Mouse (Mus musculus): ENCODE measurements around the gene Dgkg. TPM values are rescaled to one million over a fixed set of nuclear protein-coding genes. Genes with fewer than 3 reads are reported as not detected.

Dgkg gene
- total and polyA plus RNA-seq, 3 experiments, result 0.33 TPM; not detected in 2

DNA sequence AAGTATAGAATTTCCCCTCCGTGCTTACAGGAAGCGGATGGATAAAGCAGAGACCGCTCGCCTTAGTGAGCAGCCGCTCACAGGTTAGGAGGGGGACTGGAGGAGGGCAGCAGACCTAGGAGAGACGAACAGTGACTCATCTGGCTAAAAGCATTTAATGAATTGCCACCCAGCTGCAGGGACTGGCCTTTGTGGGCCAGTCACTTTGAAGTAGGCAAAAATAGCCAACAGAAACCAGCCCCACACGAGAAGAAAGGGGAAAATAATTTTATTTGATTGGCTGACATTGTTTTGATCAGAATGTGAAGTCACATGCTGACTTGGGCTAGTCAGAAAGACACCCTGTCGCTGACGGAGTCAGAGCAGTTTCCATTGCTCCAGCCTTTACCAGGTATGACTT lies 15.4 kb downstream of the Dgkg start:
- Histone ChIP-seq H3K27me3 (ENCODE audit: insufficient read depth, low read length) (no peaks in the 10 kb centered on the region), H3K9me3 (replicated peaks) (no peaks in the 10 kb centered on the region), H3K4me1 (ENCODE audit: insufficient read depth, low read depth, low read length) (no peaks in the 10 kb centered on the region), H3K4me3 (ENCODE audit: low read depth, low read length) (no peak overlapping the region), H3K36me3 (replicated peaks) (no peaks in the 10 kb centered on the region)
- no peak for ATAC-seq (ENCODE audit: extremely low read depth, insufficient number of reproducible peaks, low FRiP score, poor library complexity, severe bottlenecking)
- TF ChIP-seq POLR2AphosphoS5 (IDR thresholded peaks at IDR 0.05; ENCODE audit: insufficient replicate concordance, low read depth, low read length) (no peak), CTCF (IDR thresholded peaks at IDR 0.05; ENCODE audit: low read depth, low read length) (no peak), TAL1 (conservative IDR thresholded peaks at IDR 0.05; ENCODE audit: low read depth, low read length) (no peak), GATA2 (IDR thresholded peaks at IDR 0.05; ENCODE audit: borderline replicate concordance, low read depth, low read length) (no peak), GATA1 (IDR thresholded peaks at IDR 0.05; ENCODE audit: borderline replicate concordance, low read length) (no peak)
- DNase-seq (ENCODE audit: low spot score), result no peak

DNA sequence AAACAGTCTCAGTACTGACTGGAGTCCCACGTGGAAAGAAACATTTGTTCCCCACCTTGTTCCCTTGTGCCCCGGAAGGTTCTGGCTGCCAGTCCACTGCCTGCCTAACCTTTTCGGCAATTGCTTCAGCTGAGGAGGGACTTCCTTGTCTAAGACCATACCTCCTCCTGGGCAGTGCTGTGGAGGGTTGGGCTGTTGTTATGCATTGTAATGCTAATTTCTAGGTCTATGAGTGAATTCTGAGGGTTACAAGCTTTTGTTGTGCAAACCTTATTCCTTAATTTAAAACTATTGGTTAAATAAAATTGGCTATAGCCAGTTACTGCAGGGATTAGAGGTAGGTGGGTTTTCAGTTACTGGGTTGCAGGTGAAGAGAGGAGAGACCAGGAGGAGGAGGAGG lies 19.7 kb downstream of the Dgkg start:
- DNase-seq (ENCODE audit: low spot score), result no peak
- Histone ChIP-seq H3K4me3 (ENCODE audit: low read depth, low read length) (no peak overlapping the region), H3K27me3 (ENCODE audit: insufficient read depth, low read length) (no peaks in the 10 kb centered on the region; the same call in 1 of the 2 replicates), H3K4me1 (ENCODE audit: insufficient read depth, low read depth, low read length) (no peaks in the 10 kb centered on the region), H3K9me3 (replicated peaks) (no peaks in the 10 kb centered on the region), H3K36me3 (replicated peaks) (no peaks in the 10 kb centered on the region)
- no peak for TF ChIP-seq POLR2AphosphoS5 (IDR thresholded peaks at IDR 0.05; ENCODE audit: insufficient replicate concordance, low read depth, low read length)
- no peak for TF ChIP-seq GATA2 (IDR thresholded peaks at IDR 0.05; ENCODE audit: borderline replicate concordance, low read depth, low read length)
- TF ChIP-seq CTCF (IDR thresholded peaks at IDR 0.05; ENCODE audit: low read depth, low read length), result no peak
- no peak for TF ChIP-seq GATA1 (IDR thresholded peaks at IDR 0.05; ENCODE audit: borderline replicate concordance, low read length)
- no peak for TF ChIP-seq TAL1 (conservative IDR thresholded peaks at IDR 0.05; ENCODE audit: low read depth, low read length)
- no peak for ATAC-seq (ENCODE audit: extremely low read depth, insufficient number of reproducible peaks, low FRiP score, poor library complexity, severe bottlenecking)

DNA sequence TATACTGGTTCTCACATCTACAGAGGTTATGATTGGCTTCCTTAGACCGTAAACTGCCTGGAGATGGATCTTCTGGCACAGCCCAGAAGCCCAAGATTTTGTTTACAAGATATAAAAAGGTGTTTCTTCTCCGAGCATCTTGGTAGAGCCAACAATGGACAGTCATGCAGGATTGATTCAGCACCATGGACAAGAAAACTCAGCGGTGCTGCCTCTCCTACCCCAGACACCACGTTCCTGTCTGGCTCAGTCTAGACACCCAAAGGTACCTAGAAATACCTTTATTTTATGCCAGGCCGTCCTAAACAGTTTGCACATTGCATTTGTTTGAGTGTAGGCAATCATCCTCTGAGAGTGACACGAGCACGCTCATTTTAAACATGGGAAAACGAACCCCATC lies 21.3 kb downstream of the Dgkg start:
- ATAC-seq (ENCODE audit: extremely low read depth, insufficient number of reproducible peaks, low FRiP score, poor library complexity, severe bottlenecking) (no peak), DNase-seq (ENCODE audit: low spot score) (no peak)
- TF ChIP-seq TAL1 (conservative IDR thresholded peaks at IDR 0.05; ENCODE audit: low read depth, low read length), result no peak
- TF ChIP-seq CTCF (IDR thresholded peaks at IDR 0.05; ENCODE audit: low read depth, low read length), result no peak
- TF ChIP-seq POLR2AphosphoS5 (IDR thresholded peaks at IDR 0.05; ENCODE audit: insufficient replicate concordance, low read depth, low read length), result no peak
- no peak for TF ChIP-seq GATA2 (IDR thresholded peaks at IDR 0.05; ENCODE audit: borderline replicate concordance, low read depth, low read length)
- TF ChIP-seq GATA1 (IDR thresholded peaks at IDR 0.05; ENCODE audit: borderline replicate concordance, low read length), result no peak
- Histone ChIP-seq H3K4me1 (ENCODE audit: insufficient read depth, low read depth, low read length) (no peaks in the 10 kb centered on the region), H3K9me3 (replicated peaks) (no peaks in the 10 kb centered on the region), H3K36me3 (replicated peaks) (no peaks in the 10 kb centered on the region), H3K27me3 (ENCODE audit: insufficient read depth, low read length) (no peaks in the 10 kb centered on the region; the same call in 1 of the 2 replicates), H3K4me3 (ENCODE audit: low read depth, low read length) (no peak overlapping the region)

DNA sequence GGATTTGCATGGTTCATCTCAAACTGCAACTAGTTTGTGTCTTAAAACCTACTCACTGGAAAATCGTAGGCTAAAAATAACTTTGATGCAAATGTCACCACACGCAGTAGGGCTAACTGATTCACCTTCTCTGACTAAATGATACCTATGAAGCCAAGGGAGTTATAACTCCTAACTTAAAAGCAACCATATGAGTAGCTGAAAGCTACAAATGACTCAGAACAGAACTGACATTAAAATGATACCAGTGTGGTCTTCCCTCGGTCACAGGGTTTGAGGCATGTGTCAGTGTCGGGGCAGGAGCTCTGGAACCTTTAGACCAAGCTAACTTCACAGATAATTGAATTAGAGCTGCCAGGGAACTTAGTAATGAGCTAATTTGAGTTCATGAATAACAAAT lies 24.0 kb downstream of the Dgkg start:
- TF ChIP-seq TAL1 (conservative IDR thresholded peaks at IDR 0.05; ENCODE audit: low read depth, low read length) (no peak), CTCF (IDR thresholded peaks at IDR 0.05; ENCODE audit: low read depth, low read length) (no peak), GATA2 (IDR thresholded peaks at IDR 0.05; ENCODE audit: borderline replicate concordance, low read depth, low read length) (no peak), GATA1 (IDR thresholded peaks at IDR 0.05; ENCODE audit: borderline replicate concordance, low read length) (no peak), POLR2AphosphoS5 (IDR thresholded peaks at IDR 0.05; ENCODE audit: insufficient replicate concordance, low read depth, low read length) (no peak)
- ATAC-seq (ENCODE audit: extremely low read depth, insufficient number of reproducible peaks, low FRiP score, poor library complexity, severe bottlenecking), result no peak
- no peak for DNase-seq (ENCODE audit: low spot score)

DNA sequence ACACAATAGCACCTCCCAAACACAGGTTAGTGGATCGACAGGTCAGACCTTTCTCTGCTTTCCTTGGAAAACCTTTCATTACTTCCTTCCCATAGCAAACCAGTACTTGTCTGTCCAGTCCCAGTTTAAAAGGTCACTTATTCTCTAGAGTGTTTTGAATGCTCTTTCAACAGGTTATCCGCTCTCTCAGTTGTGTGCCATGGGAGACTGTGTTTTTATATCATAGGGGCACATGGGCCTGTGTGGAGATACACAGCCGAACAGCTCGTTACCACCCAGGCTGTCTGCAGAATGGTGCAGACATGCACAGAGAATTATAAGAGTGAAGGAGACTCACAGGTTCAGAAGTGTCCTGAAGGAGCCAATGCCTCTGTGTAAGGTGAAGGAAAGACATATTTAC lies 26.7 kb downstream of the Dgkg start:
- no peak for DNase-seq (ENCODE audit: low spot score)
- H3K4me3 ChIP-seq (ENCODE audit: low read depth, low read length), result no peak overlapping the region
- TF ChIP-seq CTCF (IDR thresholded peaks at IDR 0.05; ENCODE audit: low read depth, low read length) (no peak), GATA1 (IDR thresholded peaks at IDR 0.05; ENCODE audit: borderline replicate concordance, low read length) (no peak), TAL1 (conservative IDR thresholded peaks at IDR 0.05; ENCODE audit: low read depth, low read length) (no peak), GATA2 (IDR thresholded peaks at IDR 0.05; ENCODE audit: borderline replicate concordance, low read depth, low read length) (no peak), POLR2AphosphoS5 (IDR thresholded peaks at IDR 0.05; ENCODE audit: insufficient replicate concordance, low read depth, low read length) (no peak)
- no peak for ATAC-seq (ENCODE audit: extremely low read depth, insufficient number of reproducible peaks, low FRiP score, poor library complexity, severe bottlenecking)
- no peaks in the 10 kb centered on the region; the same call in 1 of the 2 replicates for H3K27me3 ChIP-seq (ENCODE audit: insufficient read depth, low read length)
- H3K9me3 ChIP-seq (replicated peaks), result no peaks in the 10 kb centered on the region
- H3K4me1 ChIP-seq (ENCODE audit: insufficient read depth, low read depth, low read length), result no peaks in the 10 kb centered on the region
- H3K36me3 ChIP-seq (replicated peaks), result no peaks in the 10 kb centered on the region

More for the DNA sequence above, 24.0 kb downstream of the Dgkg start:
- H3K27me3 ChIP-seq (ENCODE audit: insufficient read depth, low read length), result no peaks in the 10 kb centered on the region; the same call in 1 of the 2 replicates
- no peak overlapping the region for H3K4me3 ChIP-seq (ENCODE audit: low read depth, low read length)
- H3K9me3 ChIP-seq (replicated peaks), result no peaks in the 10 kb centered on the region
- H3K36me3 ChIP-seq (replicated peaks), result no peaks in the 10 kb centered on the region
- no peaks in the 10 kb centered on the region for H3K4me1 ChIP-seq (ENCODE audit: insufficient read depth, low read depth, low read length)

DNA sequence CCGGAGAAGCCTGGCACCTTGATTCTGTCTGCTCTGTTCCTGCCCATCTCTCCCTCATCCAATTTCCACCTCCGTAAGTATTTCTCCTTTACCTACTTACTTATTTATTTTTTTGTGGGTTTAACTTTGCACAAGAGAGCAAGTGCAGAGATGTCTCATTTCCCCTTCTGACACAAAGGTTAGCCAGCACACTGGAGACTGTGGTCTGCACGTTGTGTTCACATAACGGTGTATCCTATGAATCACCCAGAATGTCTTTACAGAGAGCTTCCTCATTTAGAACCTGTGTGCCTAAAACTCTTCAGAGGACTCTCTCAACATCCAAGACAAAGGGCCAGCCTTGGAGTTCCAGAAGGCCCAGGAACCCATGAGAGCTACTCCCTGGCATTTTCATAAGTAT lies 27.1 kb downstream of the Dgkg start:
- TF ChIP-seq GATA1 (IDR thresholded peaks at IDR 0.05; ENCODE audit: borderline replicate concordance, low read length) (no peak), CTCF (IDR thresholded peaks at IDR 0.05; ENCODE audit: low read depth, low read length) (no peak), POLR2AphosphoS5 (IDR thresholded peaks at IDR 0.05; ENCODE audit: insufficient replicate concordance, low read depth, low read length) (no peak)
- Histone ChIP-seq H3K4me1 (ENCODE audit: insufficient read depth, low read depth, low read length) (no peaks in the 10 kb centered on the region), H3K4me3 (ENCODE audit: low read depth, low read length) (no peak overlapping the region), H3K9me3 (replicated peaks) (no peaks in the 10 kb centered on the region), H3K27me3 (ENCODE audit: insufficient read depth, low read length) (no peaks in the 10 kb centered on the region), H3K36me3 (replicated peaks) (no peaks in the 10 kb centered on the region)
- no peak for ATAC-seq (ENCODE audit: extremely low read depth, insufficient number of reproducible peaks, low FRiP score, poor library complexity, severe bottlenecking)
- no peak for DNase-seq (ENCODE audit: low spot score)

Data from G1E (cell line).